Mouse (Mus musculus): ENCODE measurements at regions not wholly inside any gene's neighbourhood (a gene's known extent, or its start where the extent isn't known, plus 50 kb on each side); places are given as distances from the start of the nearest gene placed in this dataset.

- H3K4me3 ChIP-seq (replicated peaks; ENCODE audit: extremely low read depth, low read depth, low read length): no peak overlapping the region
- no peak for DNase-seq
- WGBS: 63% methylated on average over 7 of the region's 7 CpGs
- no peaks in the 10 kb centered on the region for H3K4me1 ChIP-seq (ENCODE audit: control insufficient read depth, insufficient read depth, low read length)
- TF ChIP-seq POLR2A (IDR thresholded peaks at IDR 0.05; ENCODE audit: borderline replicate concordance, extremely low read depth, low read depth, low read length) (no peak), CTCF (IDR thresholded peaks at IDR 0.05; ENCODE audit: insufficient read depth, low read length) (no peak)
Measured at GRCm38 (mm10) chr1:77279566-77279965, 235.3 kb downstream of the Epha4 start.

GRCm38 (mm10) chr1:77280373-77281038 is 234.4 kb downstream of the Epha4 start:
- no peak for DNase-seq
- Histone ChIP-seq H3K4me1 (ENCODE audit: control insufficient read depth, insufficient read depth, low read length) (no peaks in the 10 kb centered on the region), H3K4me3 (replicated peaks; ENCODE audit: extremely low read depth, low read depth, low read length) (no peak overlapping the region)
- 81% methylated on average over 11 of the region's 11 CpGs for WGBS
- TF ChIP-seq CTCF (IDR thresholded peaks at IDR 0.05; ENCODE audit: insufficient read depth, low read length) (no peak), POLR2A (IDR thresholded peaks at IDR 0.05; ENCODE audit: borderline replicate concordance, extremely low read depth, low read depth, low read length) (no peak)

- H3K4me1 ChIP-seq (ENCODE audit: control insufficient read depth, insufficient read depth, low read length): no peaks in the 10 kb centered on the region
- no peak for DNase-seq
- WGBS: 82% methylated on average over 4 of the region's 4 CpGs
- TF ChIP-seq POLR2A (IDR thresholded peaks at IDR 0.05; ENCODE audit: borderline replicate concordance, extremely low read depth, low read depth, low read length) (no peak), CTCF (IDR thresholded peaks at IDR 0.05; ENCODE audit: insufficient read depth, low read length) (no peak)
- no peak overlapping the region for H3K4me3 ChIP-seq (replicated peaks; ENCODE audit: extremely low read depth, low read depth, low read length)
Measured at GRCm38 (mm10) chr1:77281741-77282140, 233.1 kb downstream of the Epha4 start.

- WGBS: 59% methylated on average over 4 of the region's 4 CpGs
- no peak for TF ChIP-seq CTCF (IDR thresholded peaks at IDR 0.05; ENCODE audit: insufficient read depth, low read length)
- TF ChIP-seq POLR2A (IDR thresholded peaks at IDR 0.05; ENCODE audit: borderline replicate concordance, extremely low read depth, low read depth, low read length): no peak
- Histone ChIP-seq H3K4me1 (ENCODE audit: control insufficient read depth, insufficient read depth, low read length) (no peaks in the 10 kb centered on the region), H3K4me3 (replicated peaks; ENCODE audit: extremely low read depth, low read depth, low read length) (no peak overlapping the region)
- DNase-seq: no peak
Measured at GRCm38 (mm10) chr1:77298713-77299132, 216.2 kb downstream of the Epha4 start.

GRCm38 (mm10) chr1:77300806-77301205 is 214.1 kb downstream of the Epha4 start:
- 54% methylated on average over 2 of the region's 2 CpGs for WGBS
- DNase-seq: no peak
- H3K4me1 ChIP-seq (ENCODE audit: control insufficient read depth, insufficient read depth, low read length): no peaks in the 10 kb centered on the region
- H3K4me3 ChIP-seq (replicated peaks; ENCODE audit: extremely low read depth, low read depth, low read length): no peak overlapping the region
- TF ChIP-seq CTCF (IDR thresholded peaks at IDR 0.05; ENCODE audit: insufficient read depth, low read length): no peak
- TF ChIP-seq POLR2A (IDR thresholded peaks at IDR 0.05; ENCODE audit: borderline replicate concordance, extremely low read depth, low read depth, low read length): no peak

GRCm38 (mm10) chr1:77304770-77305169 is 210.1 kb downstream of the Epha4 start:
- 96% methylated on average over 2 of the region's 2 CpGs for WGBS
- Histone ChIP-seq H3K4me3 (replicated peaks; ENCODE audit: extremely low read depth, low read depth, low read length) (no peak overlapping the region), H3K4me1 (ENCODE audit: control insufficient read depth, insufficient read depth, low read length) (no peaks in the 10 kb centered on the region)
- no peak for DNase-seq
- TF ChIP-seq POLR2A (IDR thresholded peaks at IDR 0.05; ENCODE audit: borderline replicate concordance, extremely low read depth, low read depth, low read length) (no peak), CTCF (IDR thresholded peaks at IDR 0.05; ENCODE audit: insufficient read depth, low read length) (no peak)

- no peak for TF ChIP-seq CTCF (IDR thresholded peaks at IDR 0.05; ENCODE audit: insufficient read depth, low read length)
- TF ChIP-seq POLR2A (IDR thresholded peaks at IDR 0.05; ENCODE audit: borderline replicate concordance, extremely low read depth, low read depth, low read length): no peak
- Histone ChIP-seq H3K4me1 (ENCODE audit: control insufficient read depth, insufficient read depth, low read length) (no peaks in the 10 kb centered on the region), H3K4me3 (replicated peaks; ENCODE audit: extremely low read depth, low read depth, low read length) (no peak overlapping the region)
- DNase-seq: no peak
- WGBS: 75% methylated on average over 4 of the region's 4 CpGs
Measured at GRCm38 (mm10) chr1:77307745-77308144, 207.1 kb downstream of the Epha4 start.

- Histone ChIP-seq H3K4me1 (ENCODE audit: control insufficient read depth, insufficient read depth, low read length) (no peaks in the 10 kb centered on the region), H3K4me3 (replicated peaks; ENCODE audit: extremely low read depth, low read depth, low read length) (no peak overlapping the region)
- 43% methylated on average over 3 of the region's 3 CpGs for WGBS
- no peak for DNase-seq
- TF ChIP-seq CTCF (IDR thresholded peaks at IDR 0.05; ENCODE audit: insufficient read depth, low read length): no peak
- TF ChIP-seq POLR2A (IDR thresholded peaks at IDR 0.05; ENCODE audit: borderline replicate concordance, extremely low read depth, low read depth, low read length): no peak
Measured at GRCm38 (mm10) chr1:77313119-77313518, 201.8 kb downstream of the Epha4 start.

- no peak for TF ChIP-seq CTCF (IDR thresholded peaks at IDR 0.05; ENCODE audit: insufficient read depth, low read length)
- no peak for TF ChIP-seq POLR2A (IDR thresholded peaks at IDR 0.05; ENCODE audit: borderline replicate concordance, extremely low read depth, low read depth, low read length)
- Histone ChIP-seq H3K4me1 (ENCODE audit: control insufficient read depth, insufficient read depth, low read length) (no peaks in the 10 kb centered on the region; the same call in 1 of the 2 replicates), H3K4me3 (replicated peaks; ENCODE audit: extremely low read depth, low read depth, low read length) (no peak overlapping the region)
- no peak for DNase-seq
- WGBS: 75% methylated on average over 3 of the region's 3 CpGs
Measured at GRCm38 (mm10) chr1:77315347-77315746, 199.5 kb downstream of the Epha4 start.

- WGBS: 62% methylated on average over 9 of the region's 9 CpGs
- no peak for DNase-seq
- Histone ChIP-seq H3K4me3 (replicated peaks; ENCODE audit: extremely low read depth, low read depth, low read length) (no peak overlapping the region), H3K4me1 (ENCODE audit: control insufficient read depth, insufficient read depth, low read length) (no peaks in the 10 kb centered on the region; the same call in 1 of the 2 replicates)
- TF ChIP-seq POLR2A (IDR thresholded peaks at IDR 0.05; ENCODE audit: borderline replicate concordance, extremely low read depth, low read depth, low read length) (no peak), CTCF (IDR thresholded peaks at IDR 0.05; ENCODE audit: insufficient read depth, low read length) (no peak)
Measured at GRCm38 (mm10) chr1:77316198-77316597, 198.7 kb downstream of the Epha4 start.
